Mouse (Mus musculus): ENCODE measurements around the gene Wars. TPM values are rescaled to one million over a fixed set of nuclear protein-coding genes. Genes with fewer than 3 reads are reported as not detected.

Wars gene
- polyA plus RNA-seq, 1 experiment from 2014 or later = 77.2 TPM

- no peak; the same call in 1 of the 2 replicates for ATAC-seq (replicated peaks; ENCODE audit: insufficient number of reproducible peaks, low FRiP score, low TSS enrichment)
- H3K4me3 ChIP-seq (ENCODE audit: low read depth, low read length) = no peak overlapping the region
- H3K4me1 ChIP-seq (ENCODE audit: control insufficient read depth, insufficient read depth, low read length) = no peaks in the 10 kb centered on the region
- H3K9me3 ChIP-seq (replicated peaks; ENCODE audit: control insufficient read depth, low read length) = no peaks in the 10 kb centered on the region
- no peaks in the 10 kb centered on the region for H3K27me3 ChIP-seq (ENCODE audit: control insufficient read depth, insufficient read depth, low read length)
- no peak overlapping the region for H3K27ac ChIP-seq (ENCODE audit: low read depth, low read length)
- H3K4me2 ChIP-seq = no peak overlapping the region
- 88% methylated on average over 8 of the region's 8 CpGs for WGBS (ENCODE audit: insufficient replicate concordance)
- H3K9ac ChIP-seq (ENCODE audit: low read depth, low read length) = no peak overlapping the region
- no peaks in the 10 kb centered on the region for H3K36me3 ChIP-seq (ENCODE audit: control insufficient read depth, insufficient read depth, low read length)
These were observed 9.8 kb upstream of the Wars start for GRCm38 (mm10) chr12:108903600-108904275.

GRCm38 (mm10) chr12:108902940-108903339, 9.0 kb upstream of the Wars start:
- H3K9ac ChIP-seq (ENCODE audit: low read depth, low read length) = no peak overlapping the region
- no peak overlapping the region for H3K27ac ChIP-seq (ENCODE audit: low read depth, low read length)
- no peaks in the 10 kb centered on the region for H3K36me3 ChIP-seq (ENCODE audit: control insufficient read depth, insufficient read depth, low read length)
- no peaks in the 10 kb centered on the region for H3K4me1 ChIP-seq (ENCODE audit: control insufficient read depth, insufficient read depth, low read length)
- no peaks in the 10 kb centered on the region for H3K27me3 ChIP-seq (ENCODE audit: control insufficient read depth, insufficient read depth, low read length)
- no peak overlapping the region for H3K4me3 ChIP-seq (ENCODE audit: low read depth, low read length)
- WGBS (ENCODE audit: insufficient replicate concordance) = 18% methylated on average over 8 of the region's 8 CpGs
- no peaks in the 10 kb centered on the region for H3K9me3 ChIP-seq (replicated peaks; ENCODE audit: control insufficient read depth, low read length)
- no peak; the same call in 1 of the 2 replicates for ATAC-seq (replicated peaks; ENCODE audit: insufficient number of reproducible peaks, low FRiP score, low TSS enrichment)
- no peak overlapping the region for H3K4me2 ChIP-seq

GRCm38 (mm10) chr12:108901346-108901745, 7.4 kb upstream of the Wars start:
- WGBS (ENCODE audit: insufficient replicate concordance) = 49% methylated on average over 5 of the region's 5 CpGs

GRCm38 (mm10) chr12:108896006-108896405, 2.0 kb upstream of the Wars start:
- Histone ChIP-seq H3K27ac (ENCODE audit: low read depth, low read length) (no peak overlapping the region), H3K4me3 (ENCODE audit: low read depth, low read length) (no peak overlapping the region)

More at GRCm38 (mm10) chr12:108901346-108901745, 7.4 kb upstream of the Wars start:
- Histone ChIP-seq H3K4me2 (no peak overlapping the region), H3K9ac (ENCODE audit: low read depth, low read length) (no peak overlapping the region), H3K9me3 (replicated peaks; ENCODE audit: control insufficient read depth, low read length) (no peaks in the 10 kb centered on the region), H3K4me3 (ENCODE audit: low read depth, low read length) (no peak overlapping the region), H3K27me3 (ENCODE audit: control insufficient read depth, insufficient read depth, low read length) (no peaks in the 10 kb centered on the region), H3K36me3 (ENCODE audit: control insufficient read depth, insufficient read depth, low read length) (no peaks in the 10 kb centered on the region), H3K27ac (ENCODE audit: low read depth, low read length) (no peak overlapping the region), H3K4me1 (ENCODE audit: control insufficient read depth, insufficient read depth, low read length) (no peaks in the 10 kb centered on the region)
- no peak for ATAC-seq (replicated peaks; ENCODE audit: insufficient number of reproducible peaks, low FRiP score, low TSS enrichment)

GRCm38 (mm10) chr12:108894432-108894816, 450 bp upstream of the Wars start:
- H3K4me3 ChIP-seq (ENCODE audit: low read depth, low read length) = peak overlapping the region; percentile 73
- peaks cover 11% of the 10 kb centered on the region for H3K4me1 ChIP-seq (ENCODE audit: control insufficient read depth, insufficient read depth, low read length)
- H3K9me3 ChIP-seq (replicated peaks; ENCODE audit: control insufficient read depth, low read length) = no peaks in the 10 kb centered on the region
- 2% methylated on average over 7 of the region's 7 CpGs for WGBS (ENCODE audit: insufficient replicate concordance)
- peak overlapping the region; percentile 84 for H3K9ac ChIP-seq (ENCODE audit: low read depth, low read length)
- H3K4me2 ChIP-seq = peak overlapping the region; percentile 75
- H3K36me3 ChIP-seq (ENCODE audit: control insufficient read depth, insufficient read depth, low read length) = no peaks in the 10 kb centered on the region
- no peaks in the 10 kb centered on the region for H3K27me3 ChIP-seq (ENCODE audit: control insufficient read depth, insufficient read depth, low read length)
- H3K27ac ChIP-seq (ENCODE audit: low read depth, low read length) = 0 out of 2 replicates have a peak overlapping the region, but pooled peaks have one; percentile 8
- ATAC-seq (replicated peaks; ENCODE audit: insufficient number of reproducible peaks, low FRiP score, low TSS enrichment) = peak; percentile 11; the same call in 1 of the 2 replicates

More at GRCm38 (mm10) chr12:108896006-108896405, 2.0 kb upstream of the Wars start:
- no peak for ATAC-seq (replicated peaks; ENCODE audit: insufficient number of reproducible peaks, low FRiP score, low TSS enrichment)
- no peak overlapping the region for H3K9ac ChIP-seq (ENCODE audit: low read depth, low read length)
- H3K9me3 ChIP-seq (replicated peaks; ENCODE audit: control insufficient read depth, low read length) = no peaks in the 10 kb centered on the region
- H3K4me2 ChIP-seq = no peak overlapping the region
- H3K4me1 ChIP-seq (ENCODE audit: control insufficient read depth, insufficient read depth, low read length) = peaks cover 11% of the 10 kb centered on the region
- 71% methylated on average over 3 of the region's 3 CpGs for WGBS (ENCODE audit: insufficient replicate concordance)
- no peaks in the 10 kb centered on the region for H3K36me3 ChIP-seq (ENCODE audit: control insufficient read depth, insufficient read depth, low read length)
- no peaks in the 10 kb centered on the region for H3K27me3 ChIP-seq (ENCODE audit: control insufficient read depth, insufficient read depth, low read length)

GRCm38 (mm10) chr12:108892989-108893714, 822 bp downstream of the Wars start, which contains the start of gene Wdr25:
Wdr25 (plus strand) TSS chr12:108893631.
- Histone ChIP-seq H3K27ac (ENCODE audit: low read depth, low read length) (0 out of 2 replicates have a peak within 1 kb of the TSS, but pooled peaks have one; percentile 8), H3K9me3 (replicated peaks; ENCODE audit: control insufficient read depth, low read length) (no peaks in the 10 kb centered on the region), H3K4me1 (ENCODE audit: control insufficient read depth, insufficient read depth, low read length) (peaks cover 11% of the 10 kb centered on the region), H3K4me2 (peak within 1 kb of the TSS; percentile 75), H3K27me3 (ENCODE audit: control insufficient read depth, insufficient read depth, low read length) (no peaks in the 10 kb centered on the region), H3K36me3 (ENCODE audit: control insufficient read depth, insufficient read depth, low read length) (peaks cover 2% of the 10 kb centered on the region; the same call in 1 of the 2 replicates), H3K4me3 (ENCODE audit: low read depth, low read length) (peak within 1 kb of the TSS; percentile 73), H3K9ac (ENCODE audit: low read depth, low read length) (peak within 1 kb of the TSS; percentile 84)
- WGBS (ENCODE audit: insufficient replicate concordance) = 19% methylated on average over 12 of the region's 12 CpGs
- no peak for ATAC-seq (replicated peaks; ENCODE audit: insufficient number of reproducible peaks, low FRiP score, low TSS enrichment)

- ATAC-seq (replicated peaks; ENCODE audit: insufficient number of reproducible peaks, low FRiP score, low TSS enrichment) = no peak
- Histone ChIP-seq H3K27ac (ENCODE audit: low read depth, low read length) (no peak overlapping the region), H3K9me3 (replicated peaks; ENCODE audit: control insufficient read depth, low read length) (no peaks in the 10 kb centered on the region), H3K4me1 (ENCODE audit: control insufficient read depth, insufficient read depth, low read length) (peaks cover 8% of the 10 kb centered on the region), H3K4me2 (no peak overlapping the region), H3K36me3 (ENCODE audit: control insufficient read depth, insufficient read depth, low read length) (peaks cover 18% of the 10 kb centered on the region; the same call in 1 of the 2 replicates), H3K9ac (ENCODE audit: low read depth, low read length) (no peak overlapping the region), H3K4me3 (ENCODE audit: low read depth, low read length) (no peak overlapping the region), H3K27me3 (ENCODE audit: control insufficient read depth, insufficient read depth, low read length) (no peaks in the 10 kb centered on the region)
- WGBS (ENCODE audit: insufficient replicate concordance) = 60% methylated on average over 4 of the region's 4 CpGs
These were observed 5.3 kb downstream of the Wars start for GRCm38 (mm10) chr12:108888632-108889031.

GRCm38 (mm10) chr12:108887077-108887476, 6.9 kb downstream of the Wars start:
- no peaks in the 10 kb centered on the region for H3K27me3 ChIP-seq (ENCODE audit: control insufficient read depth, insufficient read depth, low read length)
- H3K4me2 ChIP-seq = no peak overlapping the region
- H3K9ac ChIP-seq (ENCODE audit: low read depth, low read length) = no peak overlapping the region
- no peaks in the 10 kb centered on the region for H3K9me3 ChIP-seq (replicated peaks; ENCODE audit: control insufficient read depth, low read length)
- WGBS (ENCODE audit: insufficient replicate concordance) = 63% methylated on average over 4 of the region's 4 CpGs
- no peak overlapping the region for H3K27ac ChIP-seq (ENCODE audit: low read depth, low read length)
- no peaks in the 10 kb centered on the region for H3K4me1 ChIP-seq (ENCODE audit: control insufficient read depth, insufficient read depth, low read length)
- no peak for ATAC-seq (replicated peaks; ENCODE audit: insufficient number of reproducible peaks, low FRiP score, low TSS enrichment)
- H3K36me3 ChIP-seq (ENCODE audit: control insufficient read depth, insufficient read depth, low read length) = peaks cover 18% of the 10 kb centered on the region; the same call in 1 of the 2 replicates
- no peak overlapping the region for H3K4me3 ChIP-seq (ENCODE audit: low read depth, low read length)
